Mouse (Mus musculus) neural tube, embryonic 14.5 days (tissue): Measurements from ENCODE around the gene Hivep3. TPM values are rescaled to one million over a fixed set of nuclear protein-coding genes. Genes with fewer than 3 reads are reported as not detected.

Experiments
- ATAC-seq: fragments of 200-750 bp; cut with Nextera tagmentation; 2 replicates; pipeline ENCODE4 v1.8.0; 2017; ENCODE audit warnings: low read depth, mild to moderate bottlenecking, moderate TSS enrichment, moderate library complexity
- H3K27ac ChIP-seq: fragments of 300-500 bp; sonication (generic); 2 replicates; pipeline ENCODE4 v1.5.1; 2014; ENCODE audit warnings: low read depth, mild to moderate bottlenecking, control low read depth, low read length, moderate library complexity, mixed read lengths
- H3K27me3 ChIP-seq: fragments of 300-500 bp; sonication (generic); 2 replicates; pipeline ENCODE4 v1.6.1; 2014; ENCODE audit warnings: low read length; ENCODE audit not compliant: control insufficient read depth, insufficient read depth
- H3K36me3 ChIP-seq: fragments of 300-500 bp; sonication (generic); 2 replicates; pipeline ENCODE4 v1.6.1; 2014; ENCODE audit warnings: low read length, mixed read lengths; ENCODE audit not compliant: control insufficient read depth, insufficient read depth
- H3K4me1 ChIP-seq: fragments of 300-500 bp; sonication (generic); 2 replicates; pipeline ENCODE4 v1.6.1; 2014; ENCODE audit warnings: low read length; ENCODE audit not compliant: control insufficient read depth, insufficient read depth
- H3K4me2 ChIP-seq: fragments of 300-500 bp; sonication (generic); 2 replicates; pipeline ENCODE4 v1.6.1; 2014; ENCODE audit warnings: mild to moderate bottlenecking, low read depth, low read length, control low read depth
- H3K4me3 ChIP-seq: fragments of 300-500 bp; sonication (generic); 2 replicates; pipeline ENCODE4 v1.5.1; 2014; ENCODE audit warnings: low read depth, low read length, control low read depth, mixed read lengths
- H3K9ac ChIP-seq: fragments of 300-500 bp; sonication (generic); replicated peaks from 2 replicates; pipeline ENCODE4 v1.6.1; 2014; ENCODE audit warnings: low read depth, mild to moderate bottlenecking, control low read depth, low read length, mixed read lengths
- H3K9me3 ChIP-seq: fragments of 300-500 bp; sonication (generic); 2 replicates; pipeline ENCODE4 v1.6.1; 2016; ENCODE audit warnings: low read length; ENCODE audit not compliant: control insufficient read depth
- WGBS: fragments of 180-500 bp; shearing (Covaris S2); extraction: QIAGEN DNeasy Blood & Tissue Kit; methylation state at CpG from one replicate; pipeline ENCODE4 v1.1.7; 2014; 5-methylcytosine and 5-hydroxymethylcytosine counted together
- polyA plus RNA-seq: library from polyadenylated mRNA; unstranded; fragments of >200 nt; fragmentation: Nextera tagmentation; extraction: Ambion mirVana; gene quantifications from 2 replicates; pipeline ENCODE4 v1.2.1, GENCODE M21; 2014

The Hivep3 gene
- polyA plus RNA-seq, 1 experiment from 2014 or later, result 23.9 TPM

DNA sequence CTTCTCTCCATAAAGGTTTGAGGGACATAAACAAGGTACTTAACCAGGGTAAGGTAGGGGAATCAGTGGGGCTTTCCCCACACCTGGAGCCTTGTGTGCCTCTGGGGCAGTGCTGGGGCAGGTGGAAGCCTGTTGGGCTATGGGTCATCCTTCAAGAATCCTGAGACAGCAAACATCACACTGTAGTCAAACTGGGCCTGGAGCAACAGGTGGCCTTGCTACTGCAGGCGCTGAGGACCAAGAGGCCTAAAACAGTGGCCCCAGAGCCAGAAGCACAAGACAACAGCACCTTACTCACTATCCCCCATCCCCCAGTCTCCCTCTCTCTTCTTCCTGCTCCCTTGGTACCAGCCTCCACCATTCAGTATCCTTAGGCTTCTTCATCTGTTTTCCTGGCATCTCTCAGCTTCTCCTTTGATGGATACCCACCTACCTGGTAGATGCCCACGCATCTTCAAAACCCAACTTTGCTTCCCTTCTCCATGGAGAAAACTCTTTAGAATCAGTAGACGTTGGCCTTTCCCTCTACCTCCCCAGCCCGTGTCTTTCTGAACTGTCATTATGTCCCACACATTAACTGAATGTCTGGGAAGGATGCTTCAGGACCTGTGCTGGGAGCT, 289.7 kb downstream of the Hivep3 start:
- Histone ChIP-seq H3K27me3 (no peaks in the 10 kb centered on the region), H3K9me3 (no peaks in the 10 kb centered on the region), H3K27ac (0 out of 2 replicates have a peak overlapping the region, but pooled peaks have one; percentile 6), H3K36me3 (no peaks in the 10 kb centered on the region), H3K9ac (no peak overlapping the region), H3K4me2 (no peak overlapping the region), H3K4me1 (no peaks in the 10 kb centered on the region; the same call in 1 of the 2 replicates), H3K4me3 (no peak overlapping the region)
- no peak for ATAC-seq
- WGBS, result 95% methylated on average over 4 of the region's 4 CpGs

DNA sequence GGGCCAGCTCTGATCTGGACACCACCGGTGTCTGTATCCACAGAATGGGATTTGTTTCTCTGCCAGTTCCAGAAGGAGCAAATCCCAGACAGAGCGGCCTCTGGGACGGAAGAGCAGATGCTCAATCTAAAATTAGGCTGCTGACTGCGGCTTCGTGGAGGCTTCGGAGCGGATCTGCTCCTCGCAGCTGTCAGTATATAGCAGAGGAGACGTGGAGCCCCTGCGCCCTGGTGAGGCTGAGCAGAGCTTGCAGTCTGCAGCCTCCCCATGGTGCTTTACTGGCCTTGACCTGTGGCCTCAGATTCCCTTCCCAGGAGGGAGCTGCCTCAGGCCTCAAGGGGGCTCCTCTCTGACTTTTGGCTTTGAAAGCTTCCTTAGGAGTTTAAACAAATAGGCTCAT, 290.5 kb downstream of the Hivep3 start:
- no peaks in the 10 kb centered on the region; the same call in 1 of the 2 replicates for H3K4me1 ChIP-seq
- no peak overlapping the region for H3K4me3 ChIP-seq
- no peak overlapping the region for H3K9ac ChIP-seq
- 0 out of 2 replicates have a peak overlapping the region, but pooled peaks have one; percentile 6 for H3K27ac ChIP-seq
- no peaks in the 10 kb centered on the region for H3K9me3 ChIP-seq
- no peak overlapping the region for H3K4me2 ChIP-seq
- no peaks in the 10 kb centered on the region for H3K36me3 ChIP-seq
- 43% methylated on average over 10 of the region's 10 CpGs for whole genome bisulfite sequencing
- no peaks in the 10 kb centered on the region for H3K27me3 ChIP-seq
- peak; percentile 54; the same call in 1 of the 2 replicates for ATAC-seq

DNA sequence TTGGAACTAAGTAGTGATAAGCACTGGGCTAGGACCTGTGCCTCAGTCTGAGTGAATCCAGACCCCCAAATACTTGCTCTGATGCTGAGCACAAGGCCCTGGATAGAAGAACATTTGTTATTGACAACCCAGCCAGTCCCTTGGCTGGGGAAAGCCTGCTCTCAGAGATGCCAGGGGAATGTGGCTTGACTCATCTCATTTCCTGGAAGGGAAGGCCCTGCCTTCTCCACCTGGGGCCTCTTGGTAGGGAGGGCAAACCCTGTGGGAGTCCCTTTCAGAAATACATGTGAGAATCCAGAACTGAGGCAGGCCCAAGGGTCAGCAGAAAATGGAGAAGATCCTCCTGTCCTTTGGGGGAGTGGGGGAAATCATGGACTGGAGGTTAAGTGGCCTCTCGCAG, 294.1 kb downstream of the Hivep3 start:
- no peaks in the 10 kb centered on the region for H3K27me3 ChIP-seq
- no peak overlapping the region for H3K9ac ChIP-seq
- peaks cover 4% of the 10 kb centered on the region; the same call in 1 of the 2 replicates for H3K4me1 ChIP-seq
- no peak overlapping the region for H3K4me2 ChIP-seq
- no peak for ATAC-seq
- H3K36me3 ChIP-seq, result no peaks in the 10 kb centered on the region
- H3K27ac ChIP-seq, result no peak overlapping the region
- no peak overlapping the region for H3K4me3 ChIP-seq
- no peaks in the 10 kb centered on the region for H3K9me3 ChIP-seq
- WGBS, result 91% methylated on average over 1 of the region's 1 CpGs

DNA sequence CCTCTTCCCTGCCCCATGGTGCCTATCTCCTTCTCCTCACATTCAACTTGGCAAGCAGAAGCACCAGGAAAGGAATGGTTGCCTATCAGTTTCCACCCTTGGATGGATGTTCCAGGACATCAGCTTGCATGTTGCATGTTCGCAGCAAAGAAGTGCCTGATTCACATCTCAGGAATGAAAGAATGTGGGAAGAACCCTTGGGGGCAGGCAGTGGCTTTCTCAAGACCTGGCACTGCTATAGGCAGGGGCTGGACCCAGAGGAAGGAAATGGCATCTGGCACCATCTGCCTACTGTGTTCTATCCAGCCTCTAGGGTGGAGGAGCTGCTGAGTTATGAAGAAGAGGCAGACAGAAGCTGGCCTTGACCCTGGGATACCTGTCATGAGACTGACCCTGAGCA, 296.4 kb downstream of the Hivep3 start:
- 88% methylated on average over 1 of the region's 1 CpGs for WGBS
- no peak for ATAC-seq
- no peak overlapping the region for H3K4me2 ChIP-seq
- no peak overlapping the region for H3K27ac ChIP-seq
- peaks cover 10% of the 10 kb centered on the region for H3K4me1 ChIP-seq
- peaks cover 16% of the 10 kb centered on the region for H3K27me3 ChIP-seq
- H3K36me3 ChIP-seq, result no peaks in the 10 kb centered on the region
- H3K9me3 ChIP-seq, result no peaks in the 10 kb centered on the region
- no peak overlapping the region for H3K4me3 ChIP-seq
- H3K9ac ChIP-seq, result no peak overlapping the region

DNA sequence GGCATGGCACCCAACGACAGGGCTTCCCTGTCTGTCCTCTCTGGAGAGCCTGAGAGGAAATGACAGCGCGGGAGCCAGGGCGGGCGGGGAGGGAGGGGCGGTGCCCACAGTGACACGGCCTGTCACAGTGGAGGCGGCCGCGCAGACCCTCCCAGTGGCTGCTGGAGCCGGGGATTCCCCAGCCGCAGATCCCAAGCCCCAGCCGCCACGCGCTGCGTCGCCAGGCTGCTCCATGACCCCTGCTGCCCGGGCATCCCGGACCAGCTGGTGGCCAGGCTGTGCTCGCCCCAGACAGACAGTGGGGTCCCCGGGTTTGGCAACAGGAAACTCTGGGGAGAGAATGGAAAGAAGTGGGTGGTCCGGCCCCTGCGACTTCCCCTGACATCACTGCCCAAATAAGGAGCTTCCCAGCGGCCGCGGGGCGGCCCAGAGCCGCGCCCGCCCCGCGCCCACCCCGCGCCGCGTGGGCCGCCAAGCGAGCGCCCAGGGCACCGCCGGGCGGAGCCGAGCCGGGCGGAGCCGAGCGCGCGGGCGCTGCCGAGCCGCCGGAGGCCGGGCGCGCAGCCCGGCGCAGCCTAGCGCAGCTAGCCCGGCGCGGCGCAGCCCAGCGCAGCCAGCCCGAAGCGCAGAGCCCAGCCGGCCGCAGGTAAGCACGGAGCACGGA, 298.9 kb downstream of the Hivep3 start:
- H3K27ac ChIP-seq, result peak overlapping the region; percentile 67
- H3K27me3 ChIP-seq, result peaks cover 16% of the 10 kb centered on the region
- H3K9ac ChIP-seq, result peak overlapping the region; percentile 66
- no peaks in the 10 kb centered on the region for H3K9me3 ChIP-seq
- no peaks in the 10 kb centered on the region for H3K36me3 ChIP-seq
- peak overlapping the region; percentile 91 for H3K4me2 ChIP-seq
- 0% methylated on average over 59 of the region's 70 CpGs for WGBS
- ATAC-seq, result peak; percentile 84
- H3K4me1 ChIP-seq, result peaks cover 10% of the 10 kb centered on the region
- H3K4me3 ChIP-seq, result peak overlapping the region; percentile 54

DNA sequence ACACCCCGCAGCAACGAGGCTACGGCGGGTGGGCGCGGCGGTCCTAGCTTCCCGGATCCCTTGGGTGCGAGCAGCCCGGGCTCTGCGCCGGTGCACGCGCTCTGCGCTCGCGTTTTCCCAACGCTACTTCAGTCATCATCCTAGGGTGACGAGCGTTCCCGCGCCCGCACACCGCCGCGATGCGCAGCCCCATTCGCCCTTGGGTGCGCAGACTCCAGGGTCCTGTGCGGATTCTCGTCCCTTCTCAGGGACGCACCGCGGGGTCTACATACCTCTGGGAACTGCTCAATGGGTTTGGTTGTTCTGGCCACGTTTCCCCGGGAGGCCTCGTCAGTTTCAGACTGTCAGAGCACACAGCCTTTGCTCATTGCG, 299.4 kb downstream of the Hivep3 start:
- Histone ChIP-seq H3K27me3 (peaks cover 16% of the 10 kb centered on the region), H3K4me1 (peaks cover 10% of the 10 kb centered on the region), H3K9ac (peak overlapping the region; percentile 66), H3K9me3 (no peaks in the 10 kb centered on the region), H3K27ac (peak overlapping the region; percentile 67), H3K4me3 (peak overlapping the region; percentile 54), H3K36me3 (no peaks in the 10 kb centered on the region), H3K4me2 (peak overlapping the region; percentile 91)
- peak; percentile 54 for ATAC-seq
- WGBS, result under 1% methylated on average over 38 of the region's 38 CpGs

DNA sequence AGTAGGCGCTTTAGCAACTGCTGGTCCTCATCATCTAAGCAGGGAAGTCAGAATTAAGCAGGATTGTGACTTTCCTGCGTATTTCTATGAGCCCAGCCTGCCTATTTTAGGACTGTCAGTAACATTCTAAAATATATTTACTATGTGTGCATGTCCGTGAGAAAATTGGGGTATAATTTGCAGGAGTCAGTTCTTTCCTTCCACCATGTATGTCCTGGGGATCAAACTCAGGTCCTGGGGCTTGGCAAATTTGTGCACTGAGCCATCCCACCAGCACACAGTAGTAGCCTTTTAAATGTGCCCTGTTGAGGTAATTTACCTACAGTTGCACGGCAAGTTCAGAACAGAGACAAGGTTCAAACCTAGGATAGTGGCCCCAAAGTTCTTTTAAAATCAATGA, 302.7 kb downstream of the Hivep3 start:
- Histone ChIP-seq H3K9me3 (no peaks in the 10 kb centered on the region), H3K9ac (no peak overlapping the region), H3K4me3 (no peak overlapping the region), H3K4me2 (no peak overlapping the region), H3K27me3 (peaks cover 16% of the 10 kb centered on the region), H3K27ac (no peak overlapping the region; the same call in 1 of the 2 replicates), H3K36me3 (no peaks in the 10 kb centered on the region), H3K4me1 (peaks cover 10% of the 10 kb centered on the region)
- ATAC-seq, result no peak
- WGBS, result 82% methylated on average over 4 of the region's 4 CpGs

DNA sequence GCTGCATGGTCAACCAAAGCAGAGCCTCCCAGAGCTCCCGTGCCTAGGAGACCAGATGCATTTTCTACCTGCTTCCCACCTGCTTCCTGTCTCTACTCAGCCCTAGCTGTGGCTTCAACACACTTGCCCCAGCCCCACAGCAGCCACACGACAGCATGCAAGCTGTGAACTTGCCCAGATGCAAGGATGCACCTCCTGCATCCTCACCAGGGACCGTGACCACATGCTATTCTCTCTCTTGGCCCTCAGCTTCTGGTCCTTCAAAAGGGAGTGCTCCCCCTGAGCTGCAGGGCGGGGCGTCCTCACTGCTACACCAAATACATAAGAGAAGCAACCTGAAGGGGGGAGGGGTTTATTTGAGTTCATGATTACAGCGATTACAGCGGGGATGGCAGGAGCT, 303.4 kb downstream of the Hivep3 start:
- H3K27me3 ChIP-seq, result peaks cover 16% of the 10 kb centered on the region
- no peak overlapping the region for H3K9ac ChIP-seq
- H3K4me1 ChIP-seq, result peaks cover 10% of the 10 kb centered on the region
- no peak overlapping the region for H3K27ac ChIP-seq
- no peak overlapping the region for H3K4me3 ChIP-seq
- H3K4me2 ChIP-seq, result no peak overlapping the region
- H3K36me3 ChIP-seq, result no peaks in the 10 kb centered on the region
- 45% methylated on average over 7 of the region's 7 CpGs for WGBS
- no peaks in the 10 kb centered on the region for H3K9me3 ChIP-seq
- ATAC-seq, result no peak

DNA sequence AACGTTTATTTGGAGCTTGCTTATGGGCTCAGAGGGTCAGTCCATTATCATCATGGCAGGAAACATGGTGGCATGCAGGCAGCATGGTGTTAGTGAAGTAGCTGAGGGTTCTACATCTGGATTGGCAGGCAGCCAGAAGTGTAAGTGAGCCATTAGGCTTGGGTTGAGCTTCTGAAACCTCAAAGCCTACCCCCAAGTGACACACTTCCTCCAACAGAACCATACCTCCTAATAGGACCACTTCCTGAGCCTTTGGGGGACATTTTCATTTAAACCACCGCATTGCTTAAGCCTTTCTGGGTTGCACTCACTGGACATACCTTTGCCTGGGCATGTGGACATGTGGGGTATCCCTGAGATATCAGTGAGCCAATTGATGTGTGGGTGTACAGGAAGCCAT, 307.9 kb downstream of the Hivep3 start:
- H3K9me3 ChIP-seq, result no peaks in the 10 kb centered on the region
- H3K36me3 ChIP-seq, result no peaks in the 10 kb centered on the region
- WGBS, result 71% methylated on average over 2 of the region's 2 CpGs
- no peak overlapping the region for H3K4me2 ChIP-seq
- H3K27ac ChIP-seq, result no peak overlapping the region
- no peak overlapping the region for H3K9ac ChIP-seq
- no peaks in the 10 kb centered on the region for H3K27me3 ChIP-seq
- ATAC-seq, result no peak
- no peak overlapping the region for H3K4me3 ChIP-seq
- H3K4me1 ChIP-seq, result no peaks in the 10 kb centered on the region
